ENCODE assay signal across 16 mouse cellular contexts in genomic region chr4:53177696-53178095, GRCm38 (mm10).
"Had no signal": no experiment of that assay in that cellular context is flagged by ENCODE, and none has a peak within 500 bp of the region (broad histone marks: within the 10 kb centered on the region; RNA-seq: fewer than 3 reads in every experiment).

No protein-coding gene starts in this region.

- H3K27me3 ChIP-seq: lung, embryonic 15.5 days; midbrain, embryonic 13.5 days; neural tube, embryonic 12.5 days had no signal

- DNase-seq: liver, postnatal 0 days; lung, adult 2 months; lung, postnatal 14 days; lung, postnatal 36 days; right cerebral cortex, postnatal 14 days; thymus, adult 18-20 months; thymus, postnatal 14 days; thymus, postnatal 36 days had no signal

- H3K4me1 ChIP-seq: megakaryocyte, embryonic 14.5 days; midbrain, embryonic 13.5 days; neural tube, embryonic 12.5 days had no signal

- H3K36me3 ChIP-seq: lung, embryonic 15.5 days; midbrain, embryonic 13.5 days; neural tube, embryonic 12.5 days had no signal

- H3K27ac ChIP-seq: lung, embryonic 15.5 days; macrophage; midbrain, embryonic 13.5 days; neural tube, embryonic 12.5 days had no signal

- ATAC-seq: liver, postnatal 0 days; lung, postnatal 0 days; midbrain, embryonic 13.5 days; midbrain, embryonic 16.5 days had no signal

- H3K4me2 ChIP-seq: lung, embryonic 15.5 days; midbrain, embryonic 11.5 days; midbrain, embryonic 13.5 days; neural tube, embryonic 12.5 days had no signal

- H3K4me3 ChIP-seq: lung, embryonic 15.5 days; megakaryocyte, embryonic 14.5 days; midbrain, embryonic 13.5 days; neural tube, embryonic 12.5 days had no signal

- H3K9ac ChIP-seq: liver, postnatal 0 days; lung, embryonic 15.5 days; midbrain, embryonic 13.5 days; neural tube, embryonic 12.5 days had no signal

- H3K9me3 ChIP-seq: lung, embryonic 15.5 days; midbrain, embryonic 13.5 days; neural tube, embryonic 12.5 days had no signal
